Mouse (Mus musculus): ENCODE data around the gene Mfsd4a.

The Mfsd4a gene

GRCm38 (mm10) chr1:132088181-132088671 is 20.4 kb upstream of the Mfsd4a start:
- no peak for TF ChIP-seq GATA4 (IDR thresholded peaks at IDR 0.05; ENCODE audit: insufficient replicate concordance, low read length)

- TF ChIP-seq GATA4 (IDR thresholded peaks at IDR 0.05; ENCODE audit: insufficient replicate concordance, low read length), result no peak
These were observed 17.6 kb upstream of the Mfsd4a start for GRCm38 (mm10) chr1:132085181-132086049.

GRCm38 (mm10) chr1:132078413-132078812 is 10.6 kb upstream of the Mfsd4a start:
- TF ChIP-seq GATA4 (IDR thresholded peaks at IDR 0.05; ENCODE audit: insufficient replicate concordance, low read length), result no peak

- no peak for TF ChIP-seq GATA4 (IDR thresholded peaks at IDR 0.05; ENCODE audit: insufficient replicate concordance, low read length)
These were observed 7.7 kb upstream of the Mfsd4a start for GRCm38 (mm10) chr1:132075576-132075975.

GRCm38 (mm10) chr1:132070659-132071058 is 2.8 kb upstream of the Mfsd4a start:
- no peak for TF ChIP-seq GATA4 (IDR thresholded peaks at IDR 0.05; ENCODE audit: insufficient replicate concordance, low read length)

GRCm38 (mm10) chr1:132069436-132069835 is 1.6 kb upstream of the Mfsd4a start:
- TF ChIP-seq GATA4 (IDR thresholded peaks at IDR 0.05; ENCODE audit: insufficient replicate concordance, low read length), result no peak

- TF ChIP-seq GATA4 (IDR thresholded peaks at IDR 0.05; ENCODE audit: insufficient replicate concordance, low read length), result no peak
These were observed 2.2 kb downstream of the Mfsd4a start for GRCm38 (mm10) chr1:132065475-132066172.

- TF ChIP-seq GATA4 (IDR thresholded peaks at IDR 0.05; ENCODE audit: insufficient replicate concordance, low read length), result no peak
These were observed 2.9 kb downstream of the Mfsd4a start for GRCm38 (mm10) chr1:132065001-132065400.

- no peak for TF ChIP-seq GATA4 (IDR thresholded peaks at IDR 0.05; ENCODE audit: insufficient replicate concordance, low read length)
These were observed 4.8 kb downstream of the Mfsd4a start for GRCm38 (mm10) chr1:132063096-132063495.

- no peak for TF ChIP-seq GATA4 (IDR thresholded peaks at IDR 0.05; ENCODE audit: insufficient replicate concordance, low read length)
These were observed 5.9 kb downstream of the Mfsd4a start for GRCm38 (mm10) chr1:132061750-132062541.

GRCm38 (mm10) chr1:132060036-132060769 is 7.7 kb downstream of the Mfsd4a start:
- TF ChIP-seq GATA4 (IDR thresholded peaks at IDR 0.05; ENCODE audit: insufficient replicate concordance, low read length), result no peak

- no peak for TF ChIP-seq GATA4 (IDR thresholded peaks at IDR 0.05; ENCODE audit: insufficient replicate concordance, low read length)
These were observed 9.3 kb downstream of the Mfsd4a start for GRCm38 (mm10) chr1:132058558-132058957.

- no peak for TF ChIP-seq GATA4 (IDR thresholded peaks at IDR 0.05; ENCODE audit: insufficient replicate concordance, low read length)
These were observed 12.7 kb downstream of the Mfsd4a start for GRCm38 (mm10) chr1:132055054-132055664.

GRCm38 (mm10) chr1:132054387-132054786 is 13.5 kb downstream of the Mfsd4a start:
- TF ChIP-seq GATA4 (IDR thresholded peaks at IDR 0.05; ENCODE audit: insufficient replicate concordance, low read length), result no peak

Measured in liver, adult (tissue).